Mouse (Mus musculus) right cerebral cortex, postnatal 4 days (tissue): ENCODE results near the gene Agxt.

Experiments used
- DNase-seq: peaks from one replicate; pipeline ENCODE4 v3.0.0-alpha.2; 2022

Gene Agxt

GRCm38 (mm10) chr1:93150907-93151661 is 16.0 kb downstream of the Agxt start:
- no peak for DNase-seq

GRCm38 (mm10) chr1:93157566-93157965 is 22.5 kb downstream of the Agxt start:
- DNase-seq = no peak

DNA sequence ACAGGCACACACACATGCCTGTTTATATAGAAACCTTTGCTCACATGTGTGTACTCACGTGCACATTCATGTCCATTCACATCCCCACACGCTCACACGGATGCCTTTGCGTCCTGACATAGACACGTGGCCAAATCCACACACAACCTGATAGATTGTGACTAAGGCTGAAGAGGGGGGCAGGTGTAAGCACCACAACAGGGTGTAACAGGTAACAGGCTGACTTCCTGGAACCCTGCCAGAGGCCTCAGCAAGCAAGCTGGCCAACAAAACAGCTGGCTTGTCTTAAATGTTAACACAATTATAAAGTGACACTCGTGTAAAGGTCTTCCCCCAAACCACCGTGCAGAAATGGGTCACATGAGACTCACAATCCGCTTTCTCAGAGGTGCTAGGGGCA is 23.9 kb downstream of the Agxt start:
- no peak for DNase-seq

DNA sequence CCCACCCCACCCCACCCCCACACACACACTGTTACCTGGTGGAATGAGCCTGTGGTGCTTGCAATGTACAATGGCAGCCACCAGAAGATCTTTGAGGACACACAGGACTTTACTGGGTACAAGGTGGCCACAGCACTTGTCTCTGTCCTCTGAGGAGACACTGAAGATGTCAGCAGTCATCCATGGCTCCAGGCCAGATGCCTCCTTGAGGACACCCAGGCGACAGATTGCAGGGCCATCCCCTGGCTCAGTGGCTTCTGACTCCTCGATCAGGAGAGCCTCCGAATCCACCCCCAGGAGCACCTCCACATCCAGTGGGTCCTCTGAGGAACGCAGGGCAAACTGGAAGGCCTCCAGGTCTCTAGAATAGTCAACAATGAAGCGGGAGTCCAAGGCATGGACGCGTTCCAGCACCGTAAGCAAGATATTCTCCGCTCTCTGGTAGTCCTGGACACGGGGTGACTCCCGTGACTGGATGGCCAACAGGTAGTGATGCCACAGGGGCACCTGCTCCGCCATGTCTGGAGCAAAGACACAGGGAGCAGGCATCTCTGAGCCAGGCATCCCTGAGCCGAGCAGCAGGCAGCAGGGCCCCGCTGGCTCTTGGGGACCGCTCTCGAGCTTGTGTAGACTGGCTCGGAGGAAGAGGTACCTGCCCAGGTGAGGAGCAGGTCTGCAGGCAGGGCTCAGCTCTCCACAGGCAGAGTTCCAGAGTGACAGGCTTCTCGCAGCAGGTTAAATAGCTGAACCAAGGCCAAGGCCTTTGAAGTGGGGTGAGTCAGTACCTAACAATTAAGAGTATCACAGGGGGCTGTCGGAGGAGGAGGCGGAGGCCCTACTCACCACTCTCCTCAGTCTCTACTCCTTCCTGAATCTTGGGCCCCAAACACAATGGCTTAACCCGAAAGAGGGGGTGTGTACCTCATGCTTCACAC is 24.8 kb downstream of the Agxt start:
- no peak for DNase-seq

- DNase-seq = no peak
These were observed 25.6 kb downstream of the Agxt start, which contains the start of gene 2310007B03Rik for GRCm38 (mm10) chr1:93160501-93161133. Gene 2310007B03Rik, minus strand, starts transcription at chr1:93160948.

DNA sequence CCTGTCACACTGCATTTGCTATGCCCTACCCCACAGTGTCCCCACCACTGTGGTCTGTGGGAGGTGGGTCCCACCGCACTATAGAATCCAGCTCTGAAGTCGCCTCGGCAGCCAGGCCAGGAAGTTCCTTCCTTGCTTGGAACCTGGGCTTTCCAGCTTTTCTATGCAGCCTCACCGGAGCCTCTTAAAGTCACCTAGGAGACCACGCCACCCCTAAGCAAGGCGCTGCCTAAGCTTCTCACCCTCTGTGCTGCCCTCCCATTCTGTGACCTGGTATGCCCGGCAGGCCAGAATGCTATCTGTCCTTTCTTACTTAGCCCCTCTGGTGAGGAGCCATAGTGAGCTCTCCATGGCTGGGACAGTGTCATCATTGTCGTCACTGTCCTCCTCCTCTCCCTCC is 26.3 kb downstream of the Agxt start:
- no peak for DNase-seq

GRCm38 (mm10) chr1:93161921-93162320 is 26.9 kb downstream of the Agxt start:
- DNase-seq = no peak

DNA sequence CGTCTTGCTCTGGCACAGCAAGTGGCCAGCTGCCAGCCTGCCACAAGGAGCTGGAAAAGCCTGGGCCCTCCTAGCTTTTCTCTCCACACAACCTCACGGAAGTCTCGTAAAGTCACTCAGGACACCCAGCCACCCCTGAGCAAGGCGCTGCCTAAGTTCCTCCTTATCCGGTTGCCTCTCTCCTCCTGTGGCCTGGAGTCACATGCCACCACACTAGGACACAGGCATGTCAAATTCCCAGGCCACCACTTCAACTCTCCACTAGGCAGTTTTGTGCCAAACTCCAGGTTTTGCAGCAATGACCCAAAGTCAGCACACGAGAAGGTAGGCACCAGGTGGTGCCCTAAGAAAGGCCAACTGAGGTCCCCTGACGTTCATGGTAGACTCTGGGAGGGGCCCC is 27.5 kb downstream of the Agxt start:
- no peak for DNase-seq

- DNase-seq = no peak
These were observed 30.4 kb downstream of the Agxt start for GRCm38 (mm10) chr1:93165447-93165846.

- DNase-seq = no peak
These were observed 31.5 kb downstream of the Agxt start for GRCm38 (mm10) chr1:93166346-93167079.

- DNase-seq = no peak
These were observed 33.3 kb downstream of the Agxt start, which contains the start of gene Crocc2 for GRCm38 (mm10) chr1:93168295-93168775. Gene Crocc2, plus strand, starts transcription at chr1:93168725.

DNA sequence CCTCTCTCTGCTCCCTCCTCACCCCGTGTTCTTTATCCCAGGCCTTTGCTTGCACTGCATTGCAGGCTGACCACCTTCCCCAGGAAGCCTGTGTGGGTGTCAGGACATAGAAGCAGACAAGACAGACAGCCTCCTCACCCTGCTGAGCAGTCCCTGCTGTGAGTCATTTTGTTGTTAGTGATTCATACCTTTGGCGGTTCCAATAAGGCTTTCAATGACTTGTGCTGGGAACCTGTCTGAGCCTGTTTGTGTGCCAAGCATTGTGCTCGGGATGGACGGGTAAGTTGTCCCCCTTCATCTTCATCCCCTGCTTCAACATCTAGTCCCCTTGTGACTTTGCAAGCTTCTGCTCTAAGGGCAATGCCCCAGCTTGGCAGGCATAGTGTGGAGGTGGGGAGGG is 38.6 kb downstream of the Agxt start:
- DNase-seq = no peak

DNA sequence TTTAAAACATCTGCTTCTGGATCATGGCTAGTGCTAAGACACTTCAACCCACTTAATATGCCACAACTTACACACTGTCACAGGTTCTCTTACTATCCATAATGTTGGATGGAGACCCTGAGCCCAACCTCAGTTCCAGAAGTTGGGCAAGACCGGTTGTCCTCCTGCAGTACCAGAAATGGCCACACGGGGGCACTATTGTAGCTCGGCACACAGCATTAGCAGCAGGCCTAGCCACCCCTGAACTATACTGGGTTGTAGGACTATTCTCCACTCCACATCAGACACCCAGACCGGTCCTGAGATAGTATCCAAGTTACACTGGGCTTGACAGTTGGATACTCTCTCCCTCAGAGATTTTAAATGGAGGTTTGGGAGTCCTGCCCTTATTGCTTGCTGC is 39.4 kb downstream of the Agxt start:
- peak; percentile 90 for DNase-seq

- no peak for DNase-seq
These were observed 40.8 kb downstream of the Agxt start for GRCm38 (mm10) chr1:93175849-93176248.

DNA sequence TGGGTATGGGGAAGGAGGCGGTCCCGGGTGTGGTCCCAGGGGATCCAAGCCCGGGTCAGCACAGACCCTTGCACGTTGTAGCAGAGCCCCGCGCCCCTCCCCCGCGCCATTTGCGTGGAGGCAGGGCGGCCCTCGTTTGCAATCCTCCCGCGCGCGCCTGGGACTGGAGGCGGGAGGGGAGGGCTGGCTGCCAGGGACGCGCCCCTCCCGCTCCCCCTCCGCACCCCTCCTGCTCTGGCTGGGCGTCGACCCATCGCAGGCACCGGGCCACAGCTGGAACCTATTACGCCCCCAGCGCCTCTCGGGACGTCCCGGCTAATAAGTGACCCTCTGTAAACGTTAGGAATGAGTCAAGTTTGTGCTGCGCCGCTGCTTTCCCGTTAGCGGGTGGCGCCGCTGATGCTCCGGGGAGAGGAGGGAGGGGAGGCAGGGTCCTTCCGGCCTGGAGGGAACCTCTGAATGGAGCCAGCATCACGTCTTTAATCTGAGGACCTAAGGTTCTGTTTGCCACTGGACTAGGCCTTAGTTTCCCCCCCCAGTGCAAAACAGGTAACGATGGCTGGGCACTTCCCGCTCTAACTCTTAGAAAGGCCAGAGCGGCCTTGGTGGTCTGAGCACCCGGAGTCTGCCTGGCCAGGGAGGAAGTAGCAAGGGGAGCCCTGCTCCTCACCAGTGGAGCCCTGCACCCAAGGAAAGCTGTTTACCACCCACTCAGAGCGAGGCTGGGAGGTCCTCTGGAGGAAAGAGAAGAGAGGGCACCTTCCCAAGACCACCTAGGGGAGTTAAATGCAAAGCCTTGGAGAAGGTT is 41.7 kb downstream of the Agxt start:
- peak; percentile 71 for DNase-seq

GRCm38 (mm10) chr1:93182281-93182680 is 47.2 kb downstream of the Agxt start:
- no peak for DNase-seq

DNA sequence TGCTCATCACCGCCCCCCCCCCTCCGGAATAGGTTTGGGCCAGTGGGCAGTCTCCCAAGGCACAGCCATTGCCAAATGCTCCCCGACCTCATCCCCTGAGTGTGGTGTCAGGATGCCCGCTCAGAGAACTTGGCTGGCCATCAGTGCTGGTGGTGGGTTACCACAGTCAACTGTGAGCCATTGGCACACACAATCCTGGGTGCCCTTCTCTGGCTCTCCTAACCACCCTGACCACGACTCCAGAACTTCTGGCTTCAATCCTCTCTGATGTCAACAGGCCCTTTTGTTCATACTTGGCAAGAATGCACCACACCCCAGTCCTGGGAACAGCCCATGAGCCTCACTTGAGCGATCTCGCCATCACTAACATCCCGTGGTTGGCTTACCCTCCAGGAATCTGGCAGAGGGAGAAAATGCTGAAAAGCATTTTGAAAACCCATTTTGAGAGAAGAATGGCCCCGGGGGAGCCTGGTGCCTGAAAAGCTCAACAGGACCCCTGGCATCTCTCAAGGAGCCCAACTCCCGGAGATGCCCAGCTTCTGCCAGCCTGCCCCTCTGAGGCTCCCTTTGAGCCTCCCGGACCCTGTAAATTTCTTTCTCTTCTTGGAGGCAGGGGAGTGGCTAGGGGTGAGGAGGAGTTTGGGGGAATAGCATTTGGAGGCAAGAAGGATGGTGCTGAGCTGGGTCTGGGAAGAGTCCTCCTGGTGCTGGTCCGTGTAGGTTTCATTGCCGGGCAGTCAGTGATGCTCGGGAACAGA is 49.2 kb downstream of the Agxt start:
- peak; percentile 38 for DNase-seq

GRCm38 (mm10) chr1:93190726-93191305 is 55.8 kb downstream of the Agxt start:
- no peak for DNase-seq

- DNase-seq = no peak
These were observed 59.9 kb downstream of the Agxt start for GRCm38 (mm10) chr1:93194961-93195360.
